8 mouse cellular contexts compared by ENCODE assay signal in the genomic region with DNA sequence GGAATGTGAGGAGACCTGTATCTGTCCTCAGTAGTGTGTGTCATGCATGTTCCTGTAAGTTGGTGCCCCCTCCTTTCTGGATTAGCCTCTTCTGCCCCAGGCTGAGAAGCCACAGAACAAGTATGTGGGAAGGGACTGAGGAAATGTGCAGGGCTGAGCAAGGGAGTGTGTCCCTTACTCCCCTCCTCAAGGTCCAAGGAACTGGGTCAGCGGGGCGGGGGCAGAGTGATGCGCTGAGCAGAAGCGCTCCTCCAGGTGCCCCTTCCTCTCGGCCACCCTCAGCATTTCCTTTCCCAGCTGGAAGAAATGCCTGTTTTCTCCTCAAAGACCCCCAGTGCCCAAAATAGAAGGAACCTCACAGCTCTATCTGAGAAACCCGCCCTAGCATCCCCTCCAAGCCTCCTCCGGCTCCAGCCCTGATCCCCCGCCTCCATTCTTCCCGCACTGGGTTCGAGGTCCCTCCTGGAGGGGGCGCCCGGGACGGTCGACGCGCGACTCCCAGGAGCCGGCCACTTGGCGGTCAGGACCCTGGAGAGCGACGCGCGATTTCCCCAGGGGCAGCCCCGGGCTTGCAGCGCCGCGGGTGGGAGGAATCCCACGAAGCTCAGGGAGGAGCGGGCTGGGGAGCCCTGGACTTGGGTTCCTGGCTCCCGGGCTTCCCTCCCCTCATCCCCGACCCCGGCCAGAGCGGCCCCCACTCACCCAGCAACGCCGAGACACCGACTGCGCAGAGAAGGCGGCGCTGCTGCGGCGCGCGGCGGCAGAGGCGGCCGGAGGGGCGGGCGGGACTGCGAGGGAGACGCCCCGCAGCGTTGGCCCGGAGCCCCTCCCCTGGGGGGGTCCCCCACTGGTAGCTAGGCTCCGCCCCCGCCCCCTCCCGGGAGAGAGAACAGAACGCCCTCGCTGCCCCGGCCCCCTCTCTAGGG. TPM values are rescaled to one million over a fixed set of nuclear protein-coding genes. Genes with fewer than 3 reads are reported as not detected.
DNase-seq lines count a peak whose midpoint lies in the region; ATAC-seq and TF ChIP-seq lines count a peak whose summit lies in the region.

No protein-coding gene starts in this region.

- peaks cover 4% of the 10 kb centered on the region; the same call in 1 of the 2 replicates for H3K4me1 ChIP-seq in heart, postnatal 0 days (ENCODE audit: control insufficient read depth, insufficient read depth)
- peaks cover 15% of the 10 kb centered on the region for H3K4me1 ChIP-seq in lung, embryonic 16.5 days (replicated peaks; ENCODE audit: control insufficient read depth, insufficient read depth, low read length)

- no peak overlapping the region for H3K9ac ChIP-seq in heart, postnatal 0 days (replicated peaks; ENCODE audit: low read depth, low read length)
- no peak overlapping the region for H3K9ac ChIP-seq in lung, embryonic 16.5 days (ENCODE audit: low read length)

- intact Hi-C loops in left cerebral cortex, adult 2 months (cut with DNase I): no loop called here

- TF ChIP-seq CTCF in left cerebral cortex, adult 2 months (IDR thresholded peaks at IDR 0.05): peak; percentile 14
- TF ChIP-seq CTCF in heart, postnatal 0 days (IDR thresholded peaks at IDR 0.05; ENCODE audit: low read depth): peak; percentile 45

- peak overlapping the region; percentile 57 for H3K4me2 ChIP-seq in heart, postnatal 0 days (ENCODE audit: low read depth, low read length)
- H3K4me2 ChIP-seq in lung, embryonic 16.5 days (ENCODE audit: low read depth, low read length): peak overlapping the region; percentile 91

- WGBS in heart, postnatal 0 days: 1% methylated on average over 57 of the region's 59 CpGs
- 3% methylated on average over 53 of the region's 59 CpGs for WGBS in lung, embryonic 16.5 days

- H3K9me3 ChIP-seq in heart, postnatal 0 days (replicated peaks; ENCODE audit: control insufficient read depth, low read length): no peaks in the 10 kb centered on the region
- H3K9me3 ChIP-seq in lung, embryonic 16.5 days (ENCODE audit: control insufficient read depth, low read length): no peaks in the 10 kb centered on the region

- TF ChIP-seq EP300 in heart, postnatal 0 days (IDR thresholded peaks at IDR 0.05; ENCODE audit: low read depth): no peak

- H3K27ac ChIP-seq in left cerebral cortex, adult 2 months: peak overlapping the region; percentile 86
- no peak overlapping the region for H3K27ac ChIP-seq in heart, postnatal 0 days (ENCODE audit: low read depth)
- H3K27ac ChIP-seq in lung, embryonic 16.5 days (ENCODE audit: low read length): no peak overlapping the region

- H3K36me3 ChIP-seq in heart, postnatal 0 days (replicated peaks; ENCODE audit: control insufficient read depth, insufficient read depth, low read length): no peaks in the 10 kb centered on the region
- no peaks in the 10 kb centered on the region for H3K36me3 ChIP-seq in lung, embryonic 16.5 days (ENCODE audit: control insufficient read depth, insufficient read depth, low read length)

- H3K4me3 ChIP-seq in left cerebral cortex, adult 2 months: peak overlapping the region; percentile 79
- peak overlapping the region; percentile 36 for H3K4me3 ChIP-seq in heart, postnatal 0 days (ENCODE audit: low read depth, low read length)
- H3K4me3 ChIP-seq in lung, embryonic 16.5 days (ENCODE audit: low read length): peak overlapping the region; percentile 47

- peak; percentile 68 to 77 for DNase-seq in left cerebral cortex, adult 2 months (ENCODE audit: extremely low spot score in 1 of 2, low spot score in 2 of 2)
- no peak for DNase-seq in left cerebral cortex, adult 11 months (ENCODE audit: low spot score)
- DNase-seq in embryo, embryonic 11.5 days (ENCODE audit: low read depth, low spot score): peak; percentile 56
- DNase-seq in heart, postnatal 0 days (ENCODE audit: low spot score): no peak
- peak; percentile 57 to 83 for DNase-seq in kidney, postnatal 36 days
- peak; percentile 76 for DNase-seq in ovary, postnatal 14 days (ENCODE audit: low spot score)
- peak; percentile 71 to 73 for DNase-seq in thymus, postnatal 36 days

- ATAC-seq in heart, postnatal 0 days (ENCODE audit: insufficient read depth, low read depth): peak; percentile 50; the same call in 1 of the 2 replicates
- ATAC-seq in lung, embryonic 16.5 days (ENCODE audit: low read depth): peak; percentile 48

- peaks cover 66% of the 10 kb centered on the region for H3K27me3 ChIP-seq in heart, postnatal 0 days (ENCODE audit: control insufficient read depth, insufficient read depth, low read length)
- peaks cover 36% of the 10 kb centered on the region for H3K27me3 ChIP-seq in lung, embryonic 16.5 days (ENCODE audit: control insufficient read depth, insufficient read depth, low read depth, low read length)

RNA-seq across cellular contexts. Expression of a gene that starts 1.1 kb away (rescaled TPM):
- total RNA-seq in left cerebral cortex, adult 2 months (2021): 100 to 1,000 TPM; 650 to 692 TPM
- not detected in 2 replicates for total RNA-seq in heart, postnatal 0 days (2014; rRNA removed; ENCODE audit: low replicate concordance)
- 0.16 and 0.25 TPM in 2 replicates for polyA plus RNA-seq in heart, postnatal 0 days (2015; fragmentation: Nextera tagmentation; extraction: Ambion mirVana)
- 2.6 and 2.8 TPM in 2 replicates for polyA plus RNA-seq in lung, embryonic 16.5 days (2015; fragmentation: Nextera tagmentation; extraction: Ambion mirVana)

RNA-seq across cellular contexts. Expression of a gene that starts 15.4 kb away (rescaled TPM):
- total RNA-seq in left cerebral cortex, adult 2 months (2021): not detected
- 1.1 TPM in 1 of 2 replicates, not detected in the other for total RNA-seq in heart, postnatal 0 days (2014; rRNA removed; ENCODE audit: low replicate concordance)
- not detected in 2 replicates for polyA plus RNA-seq in heart, postnatal 0 days (2015; fragmentation: Nextera tagmentation; extraction: Ambion mirVana)
- 16.3 and 17.7 TPM in 2 replicates for polyA plus RNA-seq in lung, embryonic 16.5 days (2015; fragmentation: Nextera tagmentation; extraction: Ambion mirVana)

RNA-seq across cellular contexts. Expression of a gene that starts 16.0 kb away (rescaled TPM):
- total RNA-seq in left cerebral cortex, adult 2 months (2021): 10 to 100 TPM; 54.0 to 58.1 TPM
- 41.7 and 71.1 TPM in 2 replicates for total RNA-seq in heart, postnatal 0 days (2014; rRNA removed; ENCODE audit: low replicate concordance)
- 50.7 and 51.3 TPM in 2 replicates for polyA plus RNA-seq in heart, postnatal 0 days (2015; fragmentation: Nextera tagmentation; extraction: Ambion mirVana)
- polyA plus RNA-seq in lung, embryonic 16.5 days (2015; fragmentation: Nextera tagmentation; extraction: Ambion mirVana): 2.2 and 2.9 TPM in 2 replicates

Comparison
In these comparisons a context has a peak if more than half of its experiments do, and no peak if none do; other contexts are left out.
1. DNase-seq: peak in left cerebral cortex, adult 2 months (2 of 2), embryo, embryonic 11.5 days (single experiment), kidney, postnatal 36 days (2 of 2), ovary, postnatal 14 days (single experiment) and thymus, postnatal 36 days (2 of 2); none in left cerebral cortex, adult 11 months (single experiment) and heart, postnatal 0 days (single experiment).
2. RNA of a gene that starts 1.1 kb away (total RNA-seq): 650 to 692 TPM in left cerebral cortex, adult 2 months; not detected in heart, postnatal 0 days; every median in the first group is over 100 times any median in the second.
3. Peak in every context shown above with its lines, with median percentiles within 50 percentile points of each other: H3K4me3 ChIP-seq.